Mouse (Mus musculus) heart, adult 2 months (tissue): ENCODE results near the gene Idh3g. TPM values are rescaled to one million over a fixed set of nuclear protein-coding genes. Genes with fewer than 3 reads are reported as not detected.

Source experiments
- DNase-seq, 2 experiments: peaks; one replicate each; pipeline ENCODE4 v3.0.0; 2021
- H3K27ac ChIP-seq: fragments of 200-600 bp; 2 replicates; pipeline ENCODE4 v1.8.1; 2022
- H3K27me3 ChIP-seq: fragments of 200-500 bp; 2 replicates; pipeline ENCODE4 v1.6.1; 2012; ENCODE audit warnings: mild to moderate bottlenecking, low read length, inconsistent platforms, mixed read lengths; ENCODE audit not compliant: control insufficient read depth, insufficient read depth
- H3K36me3 ChIP-seq: fragments of 200-500 bp; 2 replicates; pipeline ENCODE4 v1.6.1; 2012; ENCODE audit warnings: low read length, inconsistent platforms; ENCODE audit not compliant: control insufficient read depth, insufficient read depth
- H3K4me1 ChIP-seq: fragments of 200-500 bp; 2 replicates; pipeline ENCODE4 v1.6.1; 2011; ENCODE audit warnings: low read length; ENCODE audit not compliant: control insufficient read depth, insufficient read depth
- H3K4me3 ChIP-seq: fragments of 200-600 bp; 2 replicates; pipeline ENCODE4 v1.8.1; 2022
- H3K79me2 ChIP-seq: fragments of 200-500 bp; replicated peaks from 2 replicates; pipeline ENCODE4 v1.6.1; 2012; ENCODE audit warnings: mild to moderate bottlenecking, inconsistent platforms, low read length, moderate library complexity, mixed read lengths; ENCODE audit not compliant: control insufficient read depth, insufficient read depth
- H3K9ac ChIP-seq: fragments of 200-500 bp; 2 replicates; pipeline ENCODE4 v1.6.1; 2012; ENCODE audit warnings: low read depth, mild to moderate bottlenecking, control low read depth, inconsistent platforms, low read length, mixed read lengths
- CTCF ChIP-seq: fragments of 200-600 bp; IDR thresholded peaks from 2 replicates; pipeline ENCODE4 v1.8.1; 2022; ENCODE audit warnings: antibody characterized with exemption, mild to moderate bottlenecking, moderate library complexity
- EP300 ChIP-seq: fragments of 200-500 bp; IDR thresholded peaks from 2 replicates; pipeline ENCODE4 v1.6.1; 2011; ENCODE audit warnings: low read depth, low read length, control low read depth; ENCODE audit not compliant: insufficient read depth
- POLR2A ChIP-seq: fragments of 200-500 bp; IDR thresholded peaks from 2 replicates; pipeline ENCODE4 v1.6.1; 2011; ENCODE audit warnings: mild to moderate bottlenecking, low read depth, low read length, control low read depth; ENCODE audit not compliant: insufficient read depth
- WGBS: fragments of 180-500 bp; shearing (Covaris S2); methylation state at CpG from one replicate; pipeline ENCODE4 v1.1.7; 2018; 5-methylcytosine and 5-hydroxymethylcytosine counted together
- intact Hi-C: fragments of 180-260 bp; cut with DNase I; formaldehyde crosslinking; loops from one replicate; pipeline ENCODE4 v1.15.1; 2025
- polyA plus RNA-seq: library from polyadenylated mRNA; depleted of rRNA; stranded (reverse); fragments of >200 nt; gene quantifications from 2 replicates; pipeline ENCODE4 v1.2.3, GENCODE M21; 2012
- total RNA-seq, 2 experiments: library from RNA; stranded (reverse); gene quantifications; 2 replicates each; pipeline ENCODE4 v1.2.3; 2021

Idh3g gene
- total and polyA plus RNA-seq, 3 experiments: 573 to 1,208 (median 710) TPM

DNA sequence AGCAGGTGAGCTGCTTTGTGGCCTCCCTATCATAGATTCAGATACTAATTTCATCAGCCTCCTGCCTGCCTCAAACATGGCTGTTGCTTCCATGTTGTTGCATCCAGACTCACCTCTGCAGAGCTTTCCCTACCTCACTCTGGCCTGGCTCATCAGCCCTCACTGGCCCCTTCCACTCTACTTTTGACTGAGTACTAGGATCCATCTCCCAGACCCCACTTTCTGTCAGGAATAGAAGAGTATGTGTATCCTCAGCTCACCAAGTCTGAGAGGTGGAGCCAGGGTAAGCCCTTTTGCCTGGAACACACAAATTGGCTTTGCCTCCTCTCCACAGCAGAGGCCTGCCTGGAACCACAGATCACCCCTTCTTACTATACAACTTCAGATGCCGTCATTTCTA, 1.8 kb upstream of the Idh3g start:
- H3K79me2 ChIP-seq: no peaks in the 10 kb centered on the region
- no peaks in the 10 kb centered on the region for H3K27me3 ChIP-seq
- DNase-seq: peak in 1 of 2 experiments; percentile 1
- H3K27ac ChIP-seq: no peak overlapping the region
- H3K36me3 ChIP-seq: peaks cover 1% of the 10 kb centered on the region
- H3K4me3 ChIP-seq: no peak overlapping the region
- H3K9ac ChIP-seq: no peak overlapping the region
- intact Hi-C loops: loop anchor here (5.0 kb wide), 2 partner anchors 116 to 179 kb away; partner anchors contain the start of genes Hcfc1 and Slc6a8
- H3K4me1 ChIP-seq: peaks cover 1% of the 10 kb centered on the region; the same call in 1 of the 2 replicates
- WGBS: 74% methylated on average over 1 of the region's 1 CpGs
- no peak for TF ChIP-seq EP300
- TF ChIP-seq CTCF: no peak
- TF ChIP-seq POLR2A: no peak

DNA sequence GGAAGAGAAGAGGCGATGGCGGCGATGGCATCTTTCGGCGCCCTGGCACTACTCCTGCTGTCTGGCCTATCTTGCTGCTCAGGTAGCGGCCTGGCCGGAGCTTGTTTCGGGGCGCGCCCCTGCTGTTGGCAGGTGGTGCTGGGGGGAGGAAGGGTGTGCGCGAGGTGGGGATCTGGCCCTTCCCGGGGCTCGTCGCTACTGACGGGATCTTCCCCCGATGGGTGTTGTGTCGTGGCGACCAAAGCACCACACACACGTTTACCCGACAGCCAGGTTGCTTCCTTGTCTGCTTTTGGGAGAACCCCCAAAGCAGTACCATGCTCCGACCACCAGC, 495 bp upstream of the Idh3g start:
- H3K79me2 ChIP-seq: no peaks in the 10 kb centered on the region
- H3K4me1 ChIP-seq: peaks cover 4% of the 10 kb centered on the region; the same call in 1 of the 2 replicates
- H3K27me3 ChIP-seq: no peaks in the 10 kb centered on the region
- WGBS: 20% methylated on average over 22 of the region's 22 CpGs
- DNase-seq: no peak
- intact Hi-C loops: loop anchor here (2.0 to 5.0 kb wide), 3 partner anchors 70 to 180 kb away; partner anchors contain the start of genes Abcd1, Bcap31, Hcfc1 and Slc6a8
- peak overlapping the region; percentile 97 for H3K27ac ChIP-seq
- TF ChIP-seq POLR2A (no peak), EP300 (no peak), CTCF (no peak)
- H3K4me3 ChIP-seq: peak overlapping the region; percentile 62
- H3K36me3 ChIP-seq: peaks cover 1% of the 10 kb centered on the region
- peak overlapping the region; percentile 79 for H3K9ac ChIP-seq

DNA sequence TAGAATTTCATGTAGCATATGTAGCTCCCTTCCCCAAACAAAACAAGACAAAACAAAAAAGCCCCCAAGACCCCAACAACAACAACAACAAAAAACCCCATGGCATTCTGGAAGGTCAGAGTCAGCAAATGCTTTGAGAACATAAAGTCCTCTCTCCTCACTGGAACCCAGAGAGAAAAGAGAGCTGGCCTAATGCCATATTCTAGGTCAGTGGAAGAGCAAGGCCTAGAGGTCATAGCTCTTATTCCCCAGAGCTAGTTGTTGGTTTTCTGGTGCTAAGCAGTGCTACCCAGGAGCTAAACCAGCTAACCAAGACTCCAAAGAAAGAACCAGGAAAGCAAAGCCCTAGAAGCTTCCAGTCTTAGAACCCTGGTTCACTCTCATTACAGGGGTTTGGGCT, 1.0 kb downstream of the Idh3g start:
- H3K36me3 ChIP-seq: peaks cover 1% of the 10 kb centered on the region
- H3K4me1 ChIP-seq: peaks cover 4% of the 10 kb centered on the region; the same call in 1 of the 2 replicates
- DNase-seq: no peak
- H3K9ac ChIP-seq: peak overlapping the region; percentile 63
- H3K79me2 ChIP-seq: no peaks in the 10 kb centered on the region
- H3K27ac ChIP-seq: peak overlapping the region; percentile 97
- intact Hi-C loops: loop anchor here (2.0 to 5.0 kb wide), 3 partner anchors 69 to 182 kb away; partner anchors contain the start of genes Abcd1, Bcap31, Hcfc1 and Slc6a8
- H3K4me3 ChIP-seq: peak overlapping the region; percentile 62
- no peaks in the 10 kb centered on the region for H3K27me3 ChIP-seq
- TF ChIP-seq CTCF (no peak), EP300 (no peak), POLR2A (no peak)

DNA sequence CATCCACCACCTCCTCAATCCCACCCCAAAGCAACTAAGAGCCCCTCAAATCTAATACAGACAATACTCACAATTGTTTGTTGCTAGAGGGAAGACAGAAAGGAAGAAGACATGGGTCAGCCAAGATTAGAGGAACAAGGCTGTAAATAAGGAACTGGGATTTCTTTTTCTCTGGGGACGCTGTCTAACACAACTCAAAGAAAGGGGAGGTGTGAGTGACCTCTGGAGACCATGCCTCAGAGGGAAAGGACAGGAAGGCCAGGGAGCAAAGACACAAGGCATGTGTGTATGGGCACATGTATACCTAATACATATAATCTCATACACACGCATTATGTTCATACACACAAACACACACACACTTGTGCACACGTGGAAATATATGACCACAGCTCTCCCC, 4.5 kb downstream of the Idh3g start:
- Histone ChIP-seq H3K4me3 (no peak overlapping the region), H3K4me1 (peaks cover 2% of the 10 kb centered on the region; the same call in 1 of the 2 replicates), H3K27me3 (no peaks in the 10 kb centered on the region), H3K9ac (no peak overlapping the region), H3K27ac (no peak overlapping the region), H3K36me3 (peaks cover 1% of the 10 kb centered on the region), H3K79me2 (no peaks in the 10 kb centered on the region)
- WGBS: 66% methylated on average over 3 of the region's 3 CpGs
- TF ChIP-seq POLR2A (no peak), EP300 (no peak), CTCF (no peak)
- no peak for DNase-seq
- intact Hi-C loops: no loop called here

DNA sequence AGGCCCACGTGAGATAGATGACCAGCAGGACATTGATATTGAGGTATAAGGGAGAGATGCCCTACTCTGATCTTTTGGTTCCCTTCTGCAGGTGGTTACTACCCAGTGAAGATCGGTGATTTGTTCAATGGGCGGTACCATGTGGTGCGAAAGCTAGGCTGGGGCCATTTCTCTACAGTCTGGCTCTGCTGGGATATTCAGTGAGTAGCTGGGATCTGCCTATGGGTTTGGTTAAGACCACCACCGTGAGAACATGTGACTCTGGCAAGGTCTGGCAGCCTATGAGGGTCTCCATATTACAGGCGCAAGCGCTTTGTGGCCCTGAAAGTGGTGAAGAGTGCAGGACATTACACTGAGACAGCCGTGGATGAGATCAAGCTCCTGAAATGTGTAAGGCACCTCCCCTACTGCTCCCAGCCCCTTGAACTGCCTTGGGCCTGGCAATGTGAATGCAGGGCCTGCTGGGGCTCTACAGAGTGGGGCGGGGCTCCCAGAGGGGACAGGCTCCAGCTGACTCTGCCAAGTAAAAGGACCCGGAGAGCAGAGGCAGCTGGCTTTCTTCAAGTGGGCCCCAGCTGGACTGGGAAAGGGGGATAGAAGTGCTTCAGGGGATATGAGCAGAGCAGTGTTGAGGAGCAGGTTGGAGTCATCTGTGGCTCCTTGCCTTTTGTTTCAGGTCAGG, 11.8 kb downstream of the Idh3g start:
- peak overlapping the region; percentile 74 for H3K27ac ChIP-seq
- peak overlapping the region; percentile 36 for H3K4me3 ChIP-seq
- intact Hi-C loops: no loop called here
- peaks cover 3% of the 10 kb centered on the region for H3K4me1 ChIP-seq
- H3K36me3 ChIP-seq: no peaks in the 10 kb centered on the region
- H3K9ac ChIP-seq: peak overlapping the region; percentile 67
- DNase-seq: peak; percentile 42 to 49
- TF ChIP-seq CTCF: no peak
- no peak for TF ChIP-seq POLR2A
- no peak for TF ChIP-seq EP300
- WGBS: 61% methylated on average over 10 of the region's 10 CpGs
- no peaks in the 10 kb centered on the region for H3K79me2 ChIP-seq
- no peaks in the 10 kb centered on the region for H3K27me3 ChIP-seq

DNA sequence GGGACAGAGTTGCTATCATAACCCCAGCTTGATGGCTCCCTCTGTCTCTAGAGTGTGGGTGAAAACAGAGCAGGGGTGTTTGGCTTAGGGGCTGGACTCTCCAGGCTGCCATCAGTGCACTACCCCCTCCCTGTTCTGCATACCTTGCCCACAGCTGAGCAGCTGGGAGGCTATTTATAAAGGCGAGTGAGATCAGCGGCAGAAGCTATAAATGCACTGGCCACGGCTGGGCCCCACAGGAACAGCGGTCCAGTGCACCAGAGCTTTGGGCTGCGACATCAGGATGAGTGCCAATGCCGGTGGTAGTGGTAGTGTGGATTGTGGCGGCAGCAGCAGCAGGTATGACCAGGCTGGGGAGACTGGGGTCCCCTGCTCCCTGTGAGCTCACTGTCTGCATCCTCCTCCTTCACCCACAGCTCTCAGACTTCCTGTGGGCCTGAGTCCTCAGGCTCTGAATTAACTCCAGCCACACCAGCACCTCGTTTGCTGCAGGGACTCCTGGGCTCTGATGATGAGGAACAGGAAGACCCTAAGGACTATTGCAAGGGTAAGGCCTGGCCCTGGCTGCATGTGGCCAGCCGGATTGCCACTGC, 12.4 kb downstream of the Idh3g start, which contains the start of gene Srpk3:
Gene Srpk3, plus strand, starts transcription at position 238 of the 593 bp plus-strand sequence.
- intact Hi-C loops: no loop called here
- Histone ChIP-seq H3K36me3 (no peaks in the 10 kb centered on the region), H3K9ac (peak within 1 kb of the TSS; percentile 67), H3K4me3 (peak within 1 kb of the TSS; percentile 36), H3K4me1 (peaks cover 3% of the 10 kb centered on the region), H3K79me2 (no peaks in the 10 kb centered on the region), H3K27me3 (no peaks in the 10 kb centered on the region), H3K27ac (peak within 1 kb of the TSS; percentile 74)
- TF ChIP-seq CTCF (no peak), POLR2A (peak; percentile 85), EP300 (peak; percentile 23; the same call in 1 of the 2 replicates)
- peak; percentile 56 to 64 for DNase-seq
- WGBS: 16% methylated on average over 9 of the region's 9 CpGs
